Mouse (Mus musculus) liver, embryonic 12.5 days (tissue): ENCODE measurements around the gene Smg5. TPM values are rescaled to one million over a fixed set of nuclear protein-coding genes. Genes with fewer than 3 reads are reported as not detected.

ENCODE experiments used
- ATAC-seq: fragments of 200-750 bp; cut with Nextera tagmentation; 2 replicates; pipeline ENCODE4 v1.8.0; 2017; ENCODE audit warnings: moderate number of reproducible peaks, mild to moderate bottlenecking, moderate library complexity
- H3K27ac ChIP-seq: fragments of 300-500 bp; sonication (generic); 2 replicates; pipeline ENCODE4 v1.5.1; 2016; ENCODE audit warnings: mild to moderate bottlenecking
- H3K27me3 ChIP-seq: fragments of 300-500 bp; sonication (generic); replicated peaks from 2 replicates; pipeline ENCODE4 v1.6.1; 2016; ENCODE audit warnings: mild to moderate bottlenecking, moderate library complexity
- H3K36me3 ChIP-seq: fragments of 300-500 bp; sonication (generic); 2 replicates; pipeline ENCODE4 v1.6.1; 2016; ENCODE audit warnings: mild to moderate bottlenecking, moderate library complexity
- H3K4me1 ChIP-seq: fragments of 300-500 bp; sonication (generic); 2 replicates; pipeline ENCODE4 v1.6.1; 2016
- H3K4me2 ChIP-seq: fragments of 300-500 bp; sonication (generic); 2 replicates; pipeline ENCODE4 v1.6.1; 2016; ENCODE audit warnings: mild to moderate bottlenecking, moderate library complexity
- H3K4me3 ChIP-seq: fragments of 300-500 bp; sonication (generic); 2 replicates; pipeline ENCODE4 v1.5.1; 2016; ENCODE audit warnings: mild to moderate bottlenecking, moderate library complexity
- H3K9ac ChIP-seq: fragments of 300-500 bp; sonication (generic); 2 replicates; pipeline ENCODE4 v1.6.1; 2016; ENCODE audit warnings: mild to moderate bottlenecking, moderate library complexity
- H3K9me3 ChIP-seq: fragments of 300-500 bp; sonication (generic); replicated peaks from 2 replicates; pipeline ENCODE4 v1.6.1; 2016; ENCODE audit warnings: mild to moderate bottlenecking, moderate library complexity
- WGBS: fragments of 180-500 bp; shearing (Covaris S2); methylation state at CpG from one replicate; pipeline ENCODE4 v1.1.7; 2016; ENCODE audit not compliant: insufficient replicate concordance; 5-methylcytosine and 5-hydroxymethylcytosine counted together
- polyA plus RNA-seq: library from polyadenylated mRNA; unstranded; fragments of >200 nt; fragmentation: Nextera tagmentation; extraction: Ambion mirVana; gene quantifications from 2 replicates; pipeline ENCODE4 v1.2.1, GENCODE M21; 2016

Smg5 gene
- polyA plus RNA-seq, 1 experiment from 2014 or later = 58.8 TPM

DNA sequence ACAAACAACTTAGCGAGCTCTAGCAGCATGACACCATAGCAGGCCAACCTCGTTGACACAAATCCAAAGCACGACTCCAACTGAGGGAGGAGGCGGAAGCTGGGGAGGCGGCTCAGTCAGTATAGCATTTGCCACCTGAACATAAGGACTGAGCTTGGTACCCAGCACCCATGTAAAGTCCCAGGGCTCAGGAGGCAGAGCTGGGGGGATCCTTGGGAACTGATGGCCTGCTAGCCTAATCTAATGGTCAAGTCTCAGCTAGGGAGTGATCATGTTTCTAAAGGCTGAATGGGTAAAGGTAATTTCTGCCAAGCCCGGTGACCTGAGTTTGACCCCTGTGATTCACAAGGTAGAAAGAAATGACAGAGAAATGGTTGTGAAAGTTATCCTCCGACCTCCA is 71.5 kb downstream of the Smg5 start:
- Histone ChIP-seq H3K27me3 (no peaks in the 10 kb centered on the region), H3K4me1 (peaks cover 54% of the 10 kb centered on the region), H3K9ac (0 out of 2 replicates have a peak overlapping the region, but pooled peaks have one; percentile 18), H3K4me3 (no peak overlapping the region), H3K9me3 (no peaks in the 10 kb centered on the region), H3K36me3 (peaks cover 67% of the 10 kb centered on the region), H3K4me2 (peak overlapping the region; percentile 8; the same call in 1 of the 2 replicates), H3K27ac (peak overlapping the region; percentile 46; the same call in 1 of the 2 replicates)
- ATAC-seq = no peak
- WGBS = 56% methylated on average over 7 of the region's 7 CpGs

DNA sequence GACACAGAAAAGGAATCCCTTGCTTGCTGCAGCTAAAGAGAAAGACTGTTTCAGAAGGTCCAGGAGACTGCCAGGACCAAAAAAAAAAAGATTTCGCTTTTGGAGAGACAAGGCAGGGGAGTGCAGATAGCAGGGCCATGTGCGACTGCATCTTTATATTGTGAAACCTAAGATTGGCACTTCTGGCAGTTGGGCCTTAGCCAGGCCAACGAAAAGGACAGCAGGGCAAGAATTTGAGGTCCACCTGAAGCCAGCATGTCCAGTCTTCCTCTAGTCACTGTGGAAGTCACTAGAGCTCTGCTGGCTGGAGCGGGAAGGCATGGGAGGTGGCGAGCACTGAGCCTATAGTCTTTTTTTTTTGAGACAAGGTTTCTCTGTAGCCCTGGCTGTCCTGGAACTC is 72.9 kb downstream of the Smg5 start:
- H3K9me3 ChIP-seq = no peaks in the 10 kb centered on the region
- no peaks in the 10 kb centered on the region for H3K27me3 ChIP-seq
- H3K4me3 ChIP-seq = peak overlapping the region; percentile 75
- peaks cover 67% of the 10 kb centered on the region for H3K36me3 ChIP-seq
- H3K9ac ChIP-seq = peak overlapping the region; percentile 91
- H3K4me2 ChIP-seq = peak overlapping the region; percentile 91
- H3K27ac ChIP-seq = peak overlapping the region; percentile 93
- H3K4me1 ChIP-seq = peaks cover 67% of the 10 kb centered on the region
- no peak for ATAC-seq
- WGBS = 48% methylated on average over 5 of the region's 5 CpGs

DNA sequence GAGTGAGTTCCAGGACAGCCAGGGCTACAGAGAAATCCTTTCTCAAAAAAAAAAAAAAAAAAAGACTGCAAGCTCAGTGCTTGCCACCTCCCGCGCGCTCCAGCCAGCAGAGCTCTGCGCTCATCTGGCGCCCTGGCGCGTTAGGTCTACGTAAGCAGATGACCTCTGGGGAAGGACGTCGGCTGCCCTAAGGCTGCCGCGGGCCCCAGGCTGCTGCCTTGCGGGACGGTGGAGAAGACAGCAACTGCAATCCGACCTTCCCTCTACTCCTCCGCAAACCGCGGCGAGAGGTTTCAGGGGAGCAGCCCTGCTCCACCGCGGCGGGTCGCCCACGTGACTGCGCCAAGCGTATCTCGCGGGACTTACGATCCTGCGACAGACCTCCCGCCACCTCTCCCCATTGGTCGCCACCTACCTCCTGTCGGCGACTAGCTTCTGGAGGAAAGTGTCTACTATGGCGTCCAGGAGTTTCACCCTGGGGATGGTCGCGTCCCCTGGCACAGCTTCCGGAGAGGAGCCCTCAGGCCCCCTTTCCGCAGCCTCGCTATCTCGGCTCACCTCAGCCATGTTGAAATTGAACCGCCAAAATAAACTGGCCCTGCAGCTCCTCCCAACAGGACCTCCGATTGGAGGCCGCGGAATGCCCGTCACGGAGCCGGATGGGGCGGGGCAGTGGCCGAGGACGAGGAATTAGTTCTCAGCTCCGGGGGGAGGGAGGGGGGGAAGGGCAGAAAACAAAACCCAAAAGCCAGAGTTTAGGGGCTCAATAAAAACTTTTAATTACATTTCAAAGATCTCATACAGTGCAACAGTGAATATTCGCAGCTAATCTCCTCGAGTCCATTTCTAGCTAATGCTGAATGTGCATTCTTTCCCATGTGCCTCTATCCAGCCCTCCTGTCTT is 73.9 kb downstream of the Smg5 start, which contains the start of gene Pmf1:
TSS of gene Pmf1 (minus strand) at position 591 of the 904 bp plus-strand sequence.
- peak within 1 kb of the TSS; percentile 91 for H3K9ac ChIP-seq
- WGBS = under 1% methylated on average over 54 of the region's 54 CpGs

DNA sequence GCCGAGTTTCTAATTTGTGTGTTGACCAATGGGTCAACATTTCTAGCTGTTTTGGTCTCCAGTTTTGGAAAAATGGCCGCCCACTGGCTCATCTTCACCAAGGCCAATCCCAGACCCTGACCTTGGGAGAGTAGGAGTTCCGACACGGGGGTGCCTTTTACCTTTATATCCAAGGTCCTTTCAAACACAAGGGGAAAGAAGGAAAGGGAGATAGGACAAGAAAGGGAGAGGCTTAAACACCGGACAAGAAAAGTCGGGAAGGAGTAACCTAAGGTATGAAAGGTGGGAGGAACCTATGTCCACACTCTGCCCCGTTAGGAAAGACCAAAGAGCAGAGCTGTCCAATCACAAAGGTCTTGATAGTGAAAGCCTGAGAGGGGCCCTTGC is 74.6 kb downstream of the Smg5 start:
- H3K4me3 ChIP-seq = peak overlapping the region; percentile 75
- H3K4me1 ChIP-seq = peaks cover 77% of the 10 kb centered on the region
- H3K36me3 ChIP-seq = peaks cover 69% of the 10 kb centered on the region
- H3K9me3 ChIP-seq = no peaks in the 10 kb centered on the region
- H3K27me3 ChIP-seq = no peaks in the 10 kb centered on the region
- H3K9ac ChIP-seq = peak overlapping the region; percentile 91
- ATAC-seq = no peak
- 24% methylated on average over 7 of the region's 7 CpGs for WGBS
- peak overlapping the region; percentile 91 for H3K4me2 ChIP-seq
- peak overlapping the region; percentile 93 for H3K27ac ChIP-seq

More for the DNA sequence above, 73.9 kb downstream of the Smg5 start, which contains the start of gene Pmf1:
- no peaks in the 10 kb centered on the region for H3K9me3 ChIP-seq
- no peaks in the 10 kb centered on the region for H3K27me3 ChIP-seq
- H3K4me1 ChIP-seq = peaks cover 71% of the 10 kb centered on the region
- peak within 1 kb of the TSS; percentile 93 for H3K27ac ChIP-seq
- H3K4me3 ChIP-seq = peak within 1 kb of the TSS; percentile 75
- H3K36me3 ChIP-seq = peaks cover 67% of the 10 kb centered on the region
- peak; percentile 90 for ATAC-seq
- peak within 1 kb of the TSS; percentile 91 for H3K4me2 ChIP-seq

DNA sequence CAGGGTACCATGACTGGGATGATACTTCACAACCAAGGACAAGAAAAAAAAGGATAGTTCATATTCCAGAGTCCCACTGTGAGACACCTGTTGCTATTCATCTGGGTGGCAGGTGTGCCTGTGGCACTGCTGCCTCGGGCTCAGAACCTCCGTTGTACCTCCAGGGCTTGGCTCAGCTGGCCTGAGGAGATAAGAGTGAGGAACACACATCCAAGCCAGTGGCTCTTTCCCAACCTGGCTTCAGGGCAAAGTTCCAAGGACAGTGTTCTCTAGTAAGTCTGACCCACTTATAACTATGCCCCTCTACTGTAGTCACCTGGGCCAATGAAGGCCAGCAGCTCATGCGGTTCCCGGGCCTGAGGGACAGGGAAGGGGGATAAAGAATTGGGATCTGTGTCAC is 75.6 kb downstream of the Smg5 start:
- peak overlapping the region; percentile 91 for H3K9ac ChIP-seq
- H3K4me1 ChIP-seq = peaks cover 82% of the 10 kb centered on the region
- ATAC-seq = peak; percentile 59
- H3K27me3 ChIP-seq = no peaks in the 10 kb centered on the region
- peaks cover 71% of the 10 kb centered on the region for H3K36me3 ChIP-seq
- H3K9me3 ChIP-seq = no peaks in the 10 kb centered on the region
- peak overlapping the region; percentile 91 for H3K4me2 ChIP-seq
- peak overlapping the region; percentile 93 for H3K27ac ChIP-seq
- 56% methylated on average over 4 of the region's 4 CpGs for WGBS
- H3K4me3 ChIP-seq = 0 out of 2 replicates have a peak overlapping the region, but pooled peaks have one; percentile 5

Other genes with a start within 250 kb of the Smg5 start
- gene Mef2d, start 193.9 kb upstream of the Smg5 start, polyA plus RNA-seq = 12.1 and 13.6 TPM in 2 replicates
- 14.5 and 16.0 TPM in 2 replicates for gene Rhbg, start 81.6 kb upstream of the Smg5 start, polyA plus RNA-seq
- 0.20 TPM in 1 of 2 replicates, not detected in the other for gene Gm38392, start 49.0 kb upstream of the Smg5 start, polyA plus RNA-seq
- 9.8 and 10.4 TPM in 2 replicates for gene Tsacc, start 39.3 kb upstream of the Smg5 start, polyA plus RNA-seq
- 448 and 488 TPM in 2 replicates for gene Cct3, start 39.1 kb upstream of the Smg5 start, polyA plus RNA-seq
- 93.8 and 96.4 TPM in 2 replicates for gene Glmp, start 11.2 kb upstream of the Smg5 start, polyA plus RNA-seq
- 1.6 and 2.0 TPM in 2 replicates for gene Tmem79, start 112 bp upstream of the Smg5 start, polyA plus RNA-seq
- gene Paqr6, start 28.3 kb downstream of the Smg5 start, polyA plus RNA-seq = 9.2 and 10.0 TPM in 2 replicates
- gene Bglap3, start 36.5 kb downstream of the Smg5 start, polyA plus RNA-seq = 0.11 and 0.13 TPM in 2 replicates
- gene Bglap2, start 42.4 kb downstream of the Smg5 start, polyA plus RNA-seq = not detected in 2 replicates
- gene Bglap, start 48.2 kb downstream of the Smg5 start, polyA plus RNA-seq = not detected in 2 replicates
- 104 and 115 TPM in 2 replicates for gene Pmf1, start 74.1 kb downstream of the Smg5 start, polyA plus RNA-seq
- gene Slc25a44, start 88.9 kb downstream of the Smg5 start, polyA plus RNA-seq = 14.0 and 14.9 TPM in 2 replicates
- 14.4 and 17.6 TPM in 2 replicates for gene Sema4a, start 124.9 kb downstream of the Smg5 start, polyA plus RNA-seq
- 189 TPM in 2 replicates for gene Lmna, start 173.7 kb downstream of the Smg5 start, polyA plus RNA-seq
- 2.8 and 3.1 TPM in 2 replicates for gene Mex3a, start 196.1 kb downstream of the Smg5 start, polyA plus RNA-seq
- gene Rab25, start 212.0 kb downstream of the Smg5 start, polyA plus RNA-seq = 0.70 TPM in 1 of 2 replicates, not detected in the other
- 101 and 102 TPM in 2 replicates for gene Lamtor2, start 216.8 kb downstream of the Smg5 start, polyA plus RNA-seq
- 37.9 and 39.5 TPM in 2 replicates for gene Ubqln4, start 217.5 kb downstream of the Smg5 start, polyA plus RNA-seq
- gene Ssr2, start 239.6 kb downstream of the Smg5 start, polyA plus RNA-seq = 172 and 177 TPM in 2 replicates